Mouse (Mus musculus): ENCODE results near the gene Ager. TPM values are rescaled to one million over a fixed set of nuclear protein-coding genes. Genes with fewer than 3 reads are reported as not detected.

The Ager gene
- total RNA-seq, 2 experiments from 2014 or later = 1.6 TPM

GRCm38 (mm10) chr17:34605609-34606008 is 7.9 kb downstream of the Ager start:
- peak; percentile 98 for DNase-seq

- peak; percentile 42 for DNase-seq
Observed at GRCm38 (mm10) chr17:34606186-34607039, 8.8 kb downstream of the Ager start.

- DNase-seq = no peak
Observed at GRCm38 (mm10) chr17:34607997-34608396, 10.3 kb downstream of the Ager start.

GRCm38 (mm10) chr17:34611050-34611449 is 13.4 kb downstream of the Ager start:
- DNase-seq = no peak

- DNase-seq = no peak
Observed at GRCm38 (mm10) chr17:34613054-34613645, 15.5 kb downstream of the Ager start.

- DNase-seq = no peak
Observed at GRCm38 (mm10) chr17:34613830-34614229, 16.2 kb downstream of the Ager start.

- DNase-seq = no peak
Observed at GRCm38 (mm10) chr17:34615871-34616270, 18.2 kb downstream of the Ager start, which contains the start of gene Egfl8. Gene Egfl8 (minus strand): TSS chr17:34615971.

- DNase-seq = peak; percentile 74
Observed at GRCm38 (mm10) chr17:34618999-34619398, 21.3 kb downstream of the Ager start.

GRCm38 (mm10) chr17:34621006-34621405 is 23.3 kb downstream of the Ager start:
- DNase-seq = no peak

- no peak for DNase-seq
Observed at GRCm38 (mm10) chr17:34623161-34623560, 25.5 kb downstream of the Ager start.

- DNase-seq = no peak
Observed at GRCm38 (mm10) chr17:34624981-34625380, 27.3 kb downstream of the Ager start.

GRCm38 (mm10) chr17:34626062-34626772 is 28.6 kb downstream of the Ager start:
- DNase-seq = no peak

GRCm38 (mm10) chr17:34626773-34627092 is 29.1 kb downstream of the Ager start:
- DNase-seq = peak; percentile 47

- peak; percentile 90 for DNase-seq
Observed at GRCm38 (mm10) chr17:34627093-34627942, 29.7 kb downstream of the Ager start.

GRCm38 (mm10) chr17:34627943-34628643 is 30.4 kb downstream of the Ager start, which contains the start of gene Ppt2:
Gene Ppt2 (minus strand): TSS chr17:34628510.
- peak; percentile 62 for DNase-seq

- no peak for DNase-seq
Observed at GRCm38 (mm10) chr17:34628644-34628967, 30.9 kb downstream of the Ager start.

GRCm38 (mm10) chr17:34629221-34629751 is 31.6 kb downstream of the Ager start, which contains the start of gene Prrt1:
Gene Prrt1 (plus strand): TSS chr17:34629533.
- DNase-seq = no peak

GRCm38 (mm10) chr17:34629796-34630603 is 32.3 kb downstream of the Ager start:
- no peak for DNase-seq

- no peak for DNase-seq
Observed at GRCm38 (mm10) chr17:34630761-34631301, 33.2 kb downstream of the Ager start.

GRCm38 (mm10) chr17:34631647-34632046 is 34.0 kb downstream of the Ager start:
- DNase-seq = no peak
